Mouse (Mus musculus) C2C12 (cell line): ENCODE results near the gene Krt79.

Source experiments
- CTCF ChIP-seq: IDR thresholded peaks from one replicate; pipeline ENCODE4 v1.5.1; 2011; ENCODE audit not compliant: control insufficient read depth, insufficient read depth, insufficient read length
- MAX ChIP-seq: IDR thresholded peaks from one replicate; pipeline ENCODE4 v1.6.1; 2011; ENCODE audit warnings: mild to moderate bottlenecking, control low read depth
- USF1 ChIP-seq: IDR thresholded peaks from one replicate; pipeline ENCODE4 v1.6.1; 2011; ENCODE audit warnings: low read depth, mild to moderate bottlenecking, control low read depth, moderate library complexity

- no peak for TF ChIP-seq MAX
- no peak for TF ChIP-seq CTCF
- TF ChIP-seq USF1: no peak
Measured at GRCm38 (mm10) chr15:101988714-101989113, 48.6 kb upstream of the Krt79 start.
